Mouse (Mus musculus) gastrocnemius, adult 18-20 months (tissue): ENCODE measurements around the gene Sh2d2a. TPM values are rescaled to one million over a fixed set of nuclear protein-coding genes. Genes with fewer than 3 reads are reported as not detected.
"Not testable (repeated sequence)": the region's sequence is repeated elsewhere in the genome, so short reads cannot be mapped to it uniquely, and the experiment has no call there.

Experiments
- DNase-seq: peaks from one replicate; pipeline ENCODE4 v3.0.0; 2021; ENCODE audit warnings: low spot score
- long read RNA-seq, 2 experiments: library from polyadenylated mRNA; stranded (forward); transcript quantifications; one replicate each; pipeline ENCODE4 v2.0.0; 2021
- total RNA-seq, 2 experiments: library from RNA; stranded (reverse); gene quantifications; 2 replicates each; pipeline ENCODE4 v1.2.3; 2021

Gene Sh2d2a
- total RNA-seq = not detected
- long read RNA-seq, experiment 1 = 0 reads
- long read RNA-seq, experiment 2, partial matches to known transcripts = 0 of 1 reads
- long read RNA-seq, experiment 2, other reads (novel, unspliced or antisense) = 1 of 1 reads

GRCm38 (mm10) chr3:87846650-87847110 lies at the start of gene Sh2d2a:
Sh2d2a (plus strand) TSS chr3:87846755.
- no peak for DNase-seq

DNA sequence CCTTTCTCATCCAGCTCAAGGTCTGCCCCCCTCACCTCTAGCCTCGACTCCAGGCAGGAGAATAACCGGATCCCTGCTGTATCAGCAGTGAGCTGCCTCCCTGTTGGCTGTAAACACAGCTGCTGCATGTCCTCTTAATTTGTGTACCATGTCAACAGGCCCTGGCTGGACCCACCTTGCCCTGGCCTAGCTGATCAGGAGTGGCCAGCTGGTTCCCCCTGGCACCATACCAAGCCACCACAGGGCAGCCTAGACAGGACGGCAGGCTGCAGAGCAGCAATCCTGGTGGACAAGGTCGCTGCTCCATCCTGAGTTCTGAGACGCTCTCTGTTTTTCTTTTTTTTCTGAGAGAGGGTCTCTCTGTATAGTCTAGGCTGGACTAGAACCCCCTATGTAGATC lies 44.9 kb upstream of the Sh2d2a start:
- DNase-seq = no peak

- no peak for DNase-seq
Measured at GRCm38 (mm10) chr3:87804038-87804677, 42.4 kb upstream of the Sh2d2a start.

- DNase-seq = no peak
Measured at GRCm38 (mm10) chr3:87809322-87809962, 37.1 kb upstream of the Sh2d2a start.

DNA sequence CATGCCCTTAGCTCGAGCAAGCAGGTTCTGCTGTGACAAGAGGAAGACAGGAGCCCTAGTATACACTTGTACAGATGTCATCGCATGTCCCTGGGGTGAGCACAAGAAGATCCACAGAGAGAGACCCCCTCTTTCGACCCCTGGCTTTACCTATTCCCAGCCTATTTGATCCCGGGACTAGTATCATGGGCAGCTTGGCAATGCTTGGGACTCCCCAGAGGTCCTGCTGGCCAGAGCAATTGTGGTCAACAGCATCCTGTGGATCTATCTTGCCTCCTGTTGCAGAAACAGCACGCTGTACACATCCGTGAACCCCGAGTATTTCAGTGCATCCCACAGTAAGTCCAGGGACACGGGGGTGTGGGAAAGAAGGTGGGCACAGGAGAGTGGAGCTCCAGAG lies 35.3 kb upstream of the Sh2d2a start:
- no peak for DNase-seq

DNA sequence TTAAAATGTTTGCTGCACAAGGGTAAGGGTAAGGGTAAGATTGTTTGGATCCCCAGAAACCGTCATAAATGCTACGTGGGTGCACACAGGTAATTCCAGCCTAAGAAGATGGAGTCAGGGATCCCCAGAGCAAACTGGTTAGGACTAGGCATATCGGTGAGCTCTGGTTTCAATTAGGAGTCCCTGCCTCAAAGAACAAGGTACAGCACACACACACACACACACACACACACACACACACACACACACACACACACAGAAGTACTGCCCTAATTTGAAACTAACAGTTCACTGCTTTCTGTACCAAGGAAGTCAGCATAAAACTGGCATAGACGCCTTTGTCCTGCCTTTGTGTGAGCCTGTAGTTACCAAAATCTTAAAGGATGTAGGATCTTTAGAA lies 34.1 kb upstream of the Sh2d2a start:
- DNase-seq = no peak

DNA sequence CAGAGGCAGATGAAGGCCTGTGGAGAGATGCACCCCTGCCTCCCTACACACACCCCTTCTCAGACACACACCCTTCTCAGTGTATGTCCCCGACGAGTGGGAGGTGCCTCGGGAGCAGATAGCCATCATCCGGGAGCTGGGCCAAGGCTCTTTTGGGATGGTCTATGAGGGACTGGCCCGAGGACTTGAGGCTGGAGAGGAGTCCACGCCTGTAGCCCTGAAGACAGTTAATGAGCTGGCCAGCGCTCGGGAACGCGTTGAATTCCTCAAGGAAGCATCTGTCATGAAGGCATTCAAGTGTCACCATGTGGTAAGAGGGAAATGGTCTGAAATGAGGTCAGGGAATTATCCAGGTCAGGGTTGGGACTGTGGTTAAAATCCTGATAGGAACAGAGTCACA lies 33.7 kb upstream of the Sh2d2a start:
- DNase-seq = no peak

GRCm38 (mm10) chr3:87816166-87816565 lies 30.4 kb upstream of the Sh2d2a start:
- no peak for DNase-seq

DNA sequence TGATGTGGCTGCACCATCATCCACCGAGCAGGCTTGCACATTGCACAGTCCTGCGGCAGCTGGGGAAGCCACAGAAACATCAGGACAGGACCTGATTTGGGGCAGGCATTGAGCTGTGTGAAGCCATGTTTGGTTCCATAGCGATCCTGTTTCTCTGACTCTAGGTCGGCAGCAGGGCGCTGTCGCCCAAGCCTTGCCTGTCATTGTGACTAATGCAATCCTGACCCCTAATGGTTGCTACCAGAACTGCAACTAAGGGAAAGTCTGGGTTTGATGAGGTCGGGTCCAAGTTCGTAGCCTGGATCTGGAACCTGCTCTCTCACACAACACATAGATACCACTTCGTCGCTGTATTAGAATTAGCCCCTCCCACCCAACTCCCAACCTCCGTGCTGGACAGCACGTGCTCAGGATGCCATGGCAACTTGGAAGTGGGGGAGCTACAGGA lies 29.9 kb upstream of the Sh2d2a start:
- peak; percentile 79 for DNase-seq

GRCm38 (mm10) chr3:87818226-87818625 lies 28.3 kb upstream of the Sh2d2a start:
- DNase-seq = no peak

DNA sequence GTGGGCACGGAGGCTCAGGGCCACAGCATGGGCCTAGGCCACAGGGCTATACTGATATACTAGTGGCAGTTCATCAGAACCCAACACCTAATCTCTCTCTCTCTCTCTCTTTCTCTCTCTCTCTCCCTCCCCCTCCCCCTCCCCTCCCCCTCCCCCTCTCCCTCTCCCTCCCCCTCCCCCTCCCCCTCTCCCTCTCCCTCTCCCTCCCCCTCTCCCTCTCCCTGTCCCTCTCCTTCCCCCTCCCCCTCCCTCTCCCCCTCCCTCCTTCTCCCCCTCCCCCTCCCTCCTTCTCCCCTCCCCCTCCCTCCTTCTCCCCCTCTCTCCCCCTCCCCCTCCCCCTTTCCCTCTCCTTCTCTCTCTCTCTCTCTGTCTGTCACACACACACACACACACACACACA lies 22.3 kb upstream of the Sh2d2a start, which contains the start of gene Pear1:
Gene Pear1, minus strand, starts transcription at position 101 of the 400 bp plus-strand sequence.
- DNase-seq = not testable (repeated sequence)

DNA sequence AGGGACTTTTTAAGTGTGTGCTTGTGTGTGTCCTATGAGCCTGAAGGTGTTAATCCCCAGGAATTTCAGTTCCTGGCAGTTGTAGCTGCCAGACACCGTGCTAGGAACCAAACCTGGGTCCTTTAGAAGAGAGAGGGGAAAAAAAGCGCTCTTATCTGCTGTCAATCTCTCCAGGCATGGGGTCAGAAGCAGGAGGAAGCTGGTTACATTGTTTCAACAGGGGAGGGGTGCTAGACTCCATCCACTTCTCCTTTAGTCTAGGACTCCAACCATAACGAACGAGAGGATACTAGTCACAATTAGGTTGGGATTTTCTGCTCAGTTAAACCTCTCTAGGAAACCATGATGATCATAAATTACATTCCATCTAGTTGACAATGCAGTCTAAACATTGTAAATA lies 18.1 kb upstream of the Sh2d2a start:
- no peak for DNase-seq

- DNase-seq = no peak
Measured at GRCm38 (mm10) chr3:87829025-87829424, 17.5 kb upstream of the Sh2d2a start.

DNA sequence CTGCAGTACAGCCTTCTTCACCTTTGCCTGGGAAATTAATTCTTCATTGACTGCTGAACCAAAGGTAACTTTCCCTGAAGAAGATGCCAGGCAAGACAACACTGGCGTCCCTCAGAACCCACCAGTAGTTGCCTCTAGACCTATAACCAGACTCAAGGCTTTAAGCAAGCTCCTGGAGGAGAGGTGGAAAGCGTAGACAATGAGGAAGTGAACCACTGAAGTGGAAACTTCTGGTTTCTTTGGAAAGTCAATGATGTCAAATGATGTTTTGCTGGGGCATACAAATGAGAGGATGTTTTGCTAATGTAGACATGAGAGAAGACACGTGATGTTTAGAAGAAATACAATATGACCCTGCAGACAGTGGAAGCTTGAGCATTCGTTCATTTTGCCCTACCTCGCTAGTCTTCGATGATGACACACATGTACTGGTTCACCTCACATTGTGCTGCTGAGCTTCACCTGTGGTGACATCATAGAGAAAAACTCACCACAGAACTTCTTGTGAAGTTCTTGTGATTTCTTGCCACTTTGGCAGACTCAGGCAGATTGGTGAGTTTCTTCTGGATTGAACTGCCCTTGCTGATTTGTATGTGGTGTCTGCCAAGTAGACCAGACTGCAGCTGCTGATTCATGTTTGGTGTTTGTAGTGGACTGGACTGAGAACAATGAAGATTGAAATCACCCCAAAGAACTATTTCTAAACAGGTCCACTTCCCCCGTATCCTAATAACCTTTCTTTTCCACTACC lies 14.3 kb upstream of the Sh2d2a start:
- DNase-seq = no peak

DNA sequence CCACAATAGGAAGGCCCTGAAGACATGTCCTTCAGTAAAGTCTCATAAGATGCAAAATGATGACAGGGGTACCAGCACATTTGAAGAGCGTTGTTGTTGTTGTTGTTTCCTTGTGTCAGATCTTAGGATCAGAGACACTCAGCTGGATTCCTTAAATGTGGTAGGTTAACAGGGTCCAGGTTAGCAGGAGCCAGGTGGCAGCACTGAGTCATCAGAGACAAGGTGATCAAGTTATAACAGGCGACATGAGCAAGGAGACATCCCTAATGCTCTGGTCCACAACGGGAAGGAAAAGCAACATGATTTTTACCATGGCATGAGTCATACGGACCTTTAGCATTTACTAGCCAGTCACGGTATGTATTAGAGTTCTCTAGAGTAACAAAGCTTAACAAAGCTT lies 13.1 kb upstream of the Sh2d2a start:
- no peak for DNase-seq

GRCm38 (mm10) chr3:87838622-87839021 lies 7.9 kb upstream of the Sh2d2a start:
- peak; percentile 77 for DNase-seq

GRCm38 (mm10) chr3:87840858-87841257 lies 5.7 kb upstream of the Sh2d2a start:
- no peak for DNase-seq

DNA sequence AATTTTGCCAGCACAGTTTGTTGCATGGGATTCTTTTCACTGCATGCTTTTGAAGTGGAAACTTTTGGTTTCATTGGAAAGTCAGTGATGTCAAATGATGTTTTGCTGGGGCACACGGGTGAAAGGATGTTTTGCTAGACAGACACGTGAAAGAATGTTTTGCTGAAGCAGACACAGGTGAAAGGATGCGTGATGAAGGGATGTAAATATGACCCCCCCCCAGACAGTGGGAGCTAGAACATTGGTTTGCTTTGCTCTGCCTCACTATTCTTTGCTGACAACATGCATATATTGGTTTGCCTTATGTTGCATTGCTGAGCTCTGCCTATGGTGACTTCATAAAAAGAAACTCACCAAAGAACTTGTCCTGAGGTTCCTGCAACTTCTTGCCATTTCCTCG lies 1.6 kb upstream of the Sh2d2a start:
- DNase-seq = no peak

GRCm38 (mm10) chr3:87846186-87846585 lies 369 bp upstream of the Sh2d2a start:
- no peak for DNase-seq

DNA sequence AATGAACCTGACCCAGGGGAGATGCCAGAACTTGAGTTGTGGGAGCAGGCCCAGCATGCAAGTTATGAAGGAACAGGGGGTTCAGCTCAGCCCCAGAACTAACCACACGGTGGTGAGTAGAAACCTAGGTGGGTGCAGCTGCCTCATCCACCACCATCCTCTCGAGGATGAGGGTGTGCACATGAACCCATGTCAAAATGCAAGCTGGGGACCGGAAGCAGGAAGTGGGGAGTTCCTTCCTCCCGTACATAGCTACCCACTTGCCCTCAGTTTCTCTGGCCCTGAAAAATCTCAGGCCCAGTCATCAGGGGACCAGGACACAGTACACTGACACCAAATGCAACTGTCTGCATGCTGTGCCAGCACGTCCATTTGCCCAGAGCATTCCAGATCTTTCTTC lies 1.1 kb downstream of the Sh2d2a start:
- no peak for DNase-seq

GRCm38 (mm10) chr3:87849117-87849516 lies 2.6 kb downstream of the Sh2d2a start:
- no peak for DNase-seq
